ENCODE assay signal across 12 mouse cellular contexts in genomic region chr1:51822531-51822930, GRCm38 (mm10).
A peak's percentile ranks its signal among the peaks of the same experiment; 100 is the strongest.
DNase-seq lines count a peak whose midpoint lies in the region; ATAC-seq and TF ChIP-seq lines count a peak whose summit lies in the region.
"Had no signal": no experiment of that assay in that cellular context is flagged by ENCODE, and none has a peak within 500 bp of the region (broad histone marks: within the 10 kb centered on the region; RNA-seq: fewer than 3 reads in every experiment).

No protein-coding gene starts in this region.

- ATAC-seq in lung, embryonic 16.5 days (ENCODE audit: low read depth) = no peak
- no peak for ATAC-seq in stomach, embryonic 15.5 days (ENCODE audit: insufficient read depth, low FRiP score, low read depth)

- TF ChIP-seq POLR2A in kidney, adult 2 months (IDR thresholded peaks at IDR 0.05; ENCODE audit: low read depth, low read length) = no peak
- TF ChIP-seq POLR2A in lung, adult 2 months (IDR thresholded peaks at IDR 0.05; ENCODE audit: borderline replicate concordance, extremely low read depth, low read depth, low read length) = no peak
- TF ChIP-seq POLR2A in embryonic fibroblast, embryonic 13.5 days (IDR thresholded peaks at IDR 0.05; ENCODE audit: low read depth, low read length) = no peak
- TF ChIP-seq POLR2A in cerebellum, adult 2 months (IDR thresholded peaks at IDR 0.05; ENCODE audit: borderline replicate concordance, insufficient read depth, low read length) = no peak

- no peak overlapping the region for H3K4me2 ChIP-seq in lung, embryonic 16.5 days (ENCODE audit: low read depth, low read length)
- no peak overlapping the region for H3K4me2 ChIP-seq in stomach, embryonic 15.5 days
- H3K4me2 ChIP-seq: liver, embryonic 13.5 days had no signal

- no peak overlapping the region for H3K4me3 ChIP-seq in kidney, adult 2 months (ENCODE audit: insufficient read depth, low read depth, low read length)
- H3K4me3 ChIP-seq in lung, embryonic 16.5 days (ENCODE audit: low read length) = no peak overlapping the region
- H3K4me3 ChIP-seq in lung, adult 2 months (replicated peaks; ENCODE audit: extremely low read depth, low read depth, low read length) = no peak overlapping the region
- no peak overlapping the region for H3K4me3 ChIP-seq in embryonic fibroblast, embryonic 13.5 days (ENCODE audit: insufficient read depth, low read length)
- H3K4me3 ChIP-seq in stomach, embryonic 15.5 days (replicated peaks) = no peak overlapping the region
- H3K4me3 ChIP-seq in cerebellum, adult 2 months (replicated peaks; ENCODE audit: insufficient read depth, low read depth, low read length) = no peak overlapping the region
- H3K4me3 ChIP-seq: liver, embryonic 13.5 days had no signal

- DNase-seq in kidney, adult 2 months = no peak
- DNase-seq in kidney, postnatal 36 days = no peak
- no peak for DNase-seq in lung, adult 2 months
- no peak for DNase-seq in cerebellum, adult 2 months
- DNase-seq: cerebellum, postnatal 36 days; liver, embryonic 13.5 days; right cerebral cortex, postnatal 25 days; thymus, postnatal 4 days had no signal

- 64% methylated on average over 4 of the region's 4 CpGs for WGBS in kidney, adult 2 months
- WGBS in lung, embryonic 16.5 days = 82% methylated on average over 4 of the region's 4 CpGs
- WGBS in lung, adult 2 months = 61% methylated on average over 4 of the region's 4 CpGs
- 85% methylated on average over 4 of the region's 4 CpGs for whole genome bisulfite sequencing in stomach, embryonic 15.5 days
- WGBS in cerebellum, adult 2 months = 71% methylated on average over 4 of the region's 4 CpGs

- peak overlapping the region; percentile 82; the same call in 1 of the 2 replicates for H3K27ac ChIP-seq in kidney, adult 2 months (ENCODE audit: insufficient read depth, low read depth, low read length)
- peak overlapping the region; percentile 66 for H3K27ac ChIP-seq in lung, embryonic 16.5 days (ENCODE audit: low read length)
- H3K27ac ChIP-seq in embryonic fibroblast, embryonic 13.5 days (ENCODE audit: insufficient read depth, low read length) = peak overlapping the region; percentile 99
- H3K27ac ChIP-seq in stomach, embryonic 15.5 days = peak overlapping the region; percentile 49; the same call in 1 of the 2 replicates
- no peak overlapping the region for H3K27ac ChIP-seq in cerebellum, adult 2 months (ENCODE audit: insufficient read depth, low read length)
- H3K27ac ChIP-seq: liver, embryonic 13.5 days had no signal

- no peaks in the 10 kb centered on the region for H3K27me3 ChIP-seq in kidney, adult 2 months (replicated peaks; ENCODE audit: control insufficient read depth, insufficient read depth, low read length)
- H3K27me3 ChIP-seq in lung, embryonic 16.5 days (ENCODE audit: control insufficient read depth, insufficient read depth, low read depth, low read length) = no peaks in the 10 kb centered on the region
- no peaks in the 10 kb centered on the region for H3K27me3 ChIP-seq in stomach, embryonic 15.5 days (replicated peaks)
- H3K27me3 ChIP-seq in cerebellum, adult 2 months (ENCODE audit: control insufficient read depth, insufficient read depth, low read length) = no peaks in the 10 kb centered on the region
- H3K27me3 ChIP-seq: CH12.LX; liver, embryonic 13.5 days had no signal

- H3K9me3 ChIP-seq in lung, embryonic 16.5 days (ENCODE audit: control insufficient read depth, low read length) = no peaks in the 10 kb centered on the region
- H3K9me3 ChIP-seq in stomach, embryonic 15.5 days = no peaks in the 10 kb centered on the region
- H3K9me3 ChIP-seq: liver, embryonic 13.5 days had no signal

- no peaks in the 10 kb centered on the region for H3K36me3 ChIP-seq in kidney, adult 2 months (ENCODE audit: control insufficient read depth, insufficient read depth, low read length)
- 0 out of 2 replicates have a peak, but pooled peaks cover under 1% of the 10 kb centered on the region for H3K36me3 ChIP-seq in lung, embryonic 16.5 days (ENCODE audit: control insufficient read depth, insufficient read depth, low read length)
- H3K36me3 ChIP-seq in stomach, embryonic 15.5 days = peaks cover 2% of the 10 kb centered on the region; the same call in 1 of the 2 replicates
- H3K36me3 ChIP-seq: liver, embryonic 13.5 days had no signal

- no peaks in the 10 kb centered on the region for H3K4me1 ChIP-seq in kidney, adult 2 months (ENCODE audit: control insufficient read depth, insufficient read depth, low read length)
- H3K4me1 ChIP-seq in lung, embryonic 16.5 days (replicated peaks; ENCODE audit: control insufficient read depth, insufficient read depth, low read length) = peaks cover 37% of the 10 kb centered on the region
- peaks cover 6% of the 10 kb centered on the region for H3K4me1 ChIP-seq in lung, adult 2 months (ENCODE audit: control insufficient read depth, insufficient read depth, low read length)
- H3K4me1 ChIP-seq in embryonic fibroblast, embryonic 13.5 days (ENCODE audit: control insufficient read depth, insufficient read depth, low read length) = peaks cover 21% of the 10 kb centered on the region
- H3K4me1 ChIP-seq in stomach, embryonic 15.5 days = peaks cover 11% of the 10 kb centered on the region; the same call in 1 of the 2 replicates
- no peaks in the 10 kb centered on the region for H3K4me1 ChIP-seq in cerebellum, adult 2 months (ENCODE audit: control insufficient read depth, insufficient read depth, low read length)
- H3K4me1 ChIP-seq: liver, embryonic 13.5 days had no signal

- no peak for TF ChIP-seq CTCF in kidney, adult 2 months (conservative IDR thresholded peaks at IDR 0.05; ENCODE audit: insufficient read depth, insufficient read length, low read depth, low read length)
- no peak for TF ChIP-seq CTCF in lung, adult 2 months (IDR thresholded peaks at IDR 0.05; ENCODE audit: insufficient read depth, low read length)
- TF ChIP-seq CTCF in embryonic fibroblast, embryonic 13.5 days (IDR thresholded peaks at IDR 0.05; ENCODE audit: borderline replicate concordance, insufficient read depth, low read length) = no peak
- TF ChIP-seq CTCF in cerebellum, adult 2 months (IDR thresholded peaks at IDR 0.05; ENCODE audit: borderline replicate concordance, insufficient read depth, low read depth, low read length) = no peak

- no peak overlapping the region for H3K9ac ChIP-seq in lung, embryonic 16.5 days (ENCODE audit: low read length)
- H3K9ac ChIP-seq in stomach, embryonic 15.5 days = no peak overlapping the region
- H3K9ac ChIP-seq: liver, embryonic 13.5 days had no signal
